Mouse (Mus musculus): Measurements from ENCODE around the gene Cyp2c23. TPM values are rescaled to one million over a fixed set of nuclear protein-coding genes. Genes with fewer than 3 reads are reported as not detected.

Gene Cyp2c23
- polyA plus RNA-seq, 1 experiment: not detected

GRCm38 (mm10) chr19:44045847-44046246 is 16.8 kb upstream of the Cyp2c23 start:
- H3K4me3 ChIP-seq (ENCODE audit: insufficient read depth, low read depth, low read length): no peak overlapping the region
- no peak overlapping the region for H3K27ac ChIP-seq (replicated peaks; ENCODE audit: low read depth, low read length)
- peaks cover 2% of the 10 kb centered on the region; the same call in 1 of the 2 replicates for H3K4me1 ChIP-seq (ENCODE audit: control insufficient read depth, insufficient read depth, insufficient read length, low read length)

GRCm38 (mm10) chr19:44042121-44042520 is 13.1 kb upstream of the Cyp2c23 start:
- H3K4me3 ChIP-seq (ENCODE audit: insufficient read depth, low read depth, low read length): no peak overlapping the region
- no peak overlapping the region for H3K27ac ChIP-seq (replicated peaks; ENCODE audit: low read depth, low read length)
- H3K4me1 ChIP-seq (ENCODE audit: control insufficient read depth, insufficient read depth, insufficient read length, low read length): peaks cover 2% of the 10 kb centered on the region; the same call in 1 of the 2 replicates

GRCm38 (mm10) chr19:44033396-44033795 is 4.4 kb upstream of the Cyp2c23 start:
- Histone ChIP-seq H3K27ac (replicated peaks; ENCODE audit: low read depth, low read length) (no peak overlapping the region), H3K4me3 (ENCODE audit: insufficient read depth, low read depth, low read length) (no peak overlapping the region), H3K4me1 (ENCODE audit: control insufficient read depth, insufficient read depth, insufficient read length, low read length) (no peaks in the 10 kb centered on the region)

GRCm38 (mm10) chr19:44032046-44032744 is 3.2 kb upstream of the Cyp2c23 start:
- no peaks in the 10 kb centered on the region for H3K4me1 ChIP-seq (ENCODE audit: control insufficient read depth, insufficient read depth, insufficient read length, low read length)
- no peak overlapping the region for H3K27ac ChIP-seq (replicated peaks; ENCODE audit: low read depth, low read length)
- no peak overlapping the region for H3K4me3 ChIP-seq (ENCODE audit: insufficient read depth, low read depth, low read length)

GRCm38 (mm10) chr19:44030024-44030423 is 1.0 kb upstream of the Cyp2c23 start:
- Histone ChIP-seq H3K27ac (replicated peaks; ENCODE audit: low read depth, low read length) (no peak overlapping the region), H3K4me1 (ENCODE audit: control insufficient read depth, insufficient read depth, insufficient read length, low read length) (no peaks in the 10 kb centered on the region)

GRCm38 (mm10) chr19:44026956-44027530 is 2.0 kb downstream of the Cyp2c23 start:
- no peak overlapping the region for H3K4me3 ChIP-seq (ENCODE audit: insufficient read depth, low read depth, low read length)
- no peaks in the 10 kb centered on the region for H3K4me1 ChIP-seq (ENCODE audit: control insufficient read depth, insufficient read depth, insufficient read length, low read length)
- no peak overlapping the region for H3K27ac ChIP-seq (replicated peaks; ENCODE audit: low read depth, low read length)

More at GRCm38 (mm10) chr19:44030024-44030423, 1.0 kb upstream of the Cyp2c23 start:
- H3K4me3 ChIP-seq (ENCODE audit: insufficient read depth, low read depth, low read length): no peak overlapping the region

GRCm38 (mm10) chr19:44024921-44025585 is 4.0 kb downstream of the Cyp2c23 start:
- Histone ChIP-seq H3K27ac (replicated peaks; ENCODE audit: low read depth, low read length) (no peak overlapping the region), H3K4me3 (ENCODE audit: insufficient read depth, low read depth, low read length) (no peak overlapping the region), H3K4me1 (ENCODE audit: control insufficient read depth, insufficient read depth, insufficient read length, low read length) (peaks cover 3% of the 10 kb centered on the region; the same call in 1 of the 2 replicates)

GRCm38 (mm10) chr19:44023066-44023465 is 5.9 kb downstream of the Cyp2c23 start:
- Histone ChIP-seq H3K4me1 (ENCODE audit: control insufficient read depth, insufficient read depth, insufficient read length, low read length) (peaks cover 5% of the 10 kb centered on the region; the same call in 1 of the 2 replicates), H3K27ac (replicated peaks; ENCODE audit: low read depth, low read length) (no peak overlapping the region), H3K4me3 (ENCODE audit: insufficient read depth, low read depth, low read length) (no peak overlapping the region)

GRCm38 (mm10) chr19:44021502-44021901 is 7.5 kb downstream of the Cyp2c23 start:
- peaks cover 5% of the 10 kb centered on the region; the same call in 1 of the 2 replicates for H3K4me1 ChIP-seq (ENCODE audit: control insufficient read depth, insufficient read depth, insufficient read length, low read length)
- H3K4me3 ChIP-seq (ENCODE audit: insufficient read depth, low read depth, low read length): no peak overlapping the region
- no peak overlapping the region for H3K27ac ChIP-seq (replicated peaks; ENCODE audit: low read depth, low read length)

- Histone ChIP-seq H3K4me3 (ENCODE audit: insufficient read depth, low read depth, low read length) (no peak overlapping the region), H3K27ac (replicated peaks; ENCODE audit: low read depth, low read length) (no peak overlapping the region), H3K4me1 (ENCODE audit: control insufficient read depth, insufficient read depth, insufficient read length, low read length) (peaks cover 5% of the 10 kb centered on the region; the same call in 1 of the 2 replicates)
These were observed 9.3 kb downstream of the Cyp2c23 start for GRCm38 (mm10) chr19:44019739-44020138.

- H3K4me1 ChIP-seq (ENCODE audit: control insufficient read depth, insufficient read depth, insufficient read length, low read length): no peaks in the 10 kb centered on the region
- no peak overlapping the region for H3K4me3 ChIP-seq (ENCODE audit: insufficient read depth, low read depth, low read length)
- no peak overlapping the region for H3K27ac ChIP-seq (replicated peaks; ENCODE audit: low read depth, low read length)
These were observed 15.1 kb downstream of the Cyp2c23 start for GRCm38 (mm10) chr19:44013862-44014261.

- Histone ChIP-seq H3K4me1 (ENCODE audit: control insufficient read depth, insufficient read depth, insufficient read length, low read length) (no peaks in the 10 kb centered on the region), H3K4me3 (ENCODE audit: insufficient read depth, low read depth, low read length) (peak overlapping the region; percentile 29; the same call in 1 of the 2 replicates), H3K27ac (replicated peaks; ENCODE audit: low read depth, low read length) (no peak overlapping the region; the same call in 1 of the 2 replicates)
These were observed 20.2 kb downstream of the Cyp2c23 start for GRCm38 (mm10) chr19:44008784-44009183.

GRCm38 (mm10) chr19:44007186-44007585 is 21.8 kb downstream of the Cyp2c23 start:
- H3K27ac ChIP-seq (replicated peaks; ENCODE audit: low read depth, low read length): no peak overlapping the region
- no peak overlapping the region for H3K4me3 ChIP-seq (ENCODE audit: insufficient read depth, low read depth, low read length)
- H3K4me1 ChIP-seq (ENCODE audit: control insufficient read depth, insufficient read depth, insufficient read length, low read length): no peaks in the 10 kb centered on the region

GRCm38 (mm10) chr19:44005025-44005424 is 24.0 kb downstream of the Cyp2c23 start:
- Histone ChIP-seq H3K27ac (replicated peaks; ENCODE audit: low read depth, low read length) (no peak overlapping the region), H3K4me1 (ENCODE audit: control insufficient read depth, insufficient read depth, insufficient read length, low read length) (no peaks in the 10 kb centered on the region), H3K4me3 (ENCODE audit: insufficient read depth, low read depth, low read length) (no peak overlapping the region)

GRCm38 (mm10) chr19:44004261-44004660 is 24.7 kb downstream of the Cyp2c23 start:
- Histone ChIP-seq H3K27ac (replicated peaks; ENCODE audit: low read depth, low read length) (no peak overlapping the region), H3K4me1 (ENCODE audit: control insufficient read depth, insufficient read depth, insufficient read length, low read length) (no peaks in the 10 kb centered on the region), H3K4me3 (ENCODE audit: insufficient read depth, low read depth, low read length) (no peak overlapping the region)

Measured in brown adipose tissue, adult 24 weeks (tissue).